25 mouse cellular contexts compared by ENCODE assay signal in genomic region chr12:9847034-9847433, GRCm38 (mm10).
DNase-seq lines count a peak whose midpoint lies in the region; ATAC-seq and TF ChIP-seq lines count a peak whose summit lies in the region.
"Had no signal": no experiment of that assay in that cellular context is flagged by ENCODE, and none has a peak within 500 bp of the region (broad histone marks: within the 10 kb centered on the region; RNA-seq: fewer than 3 reads in every experiment).

No protein-coding gene starts in this region.

- ATAC-seq in kidney, embryonic 15.5 days (replicated peaks; ENCODE audit: low FRiP score): peak; percentile 83
- peak; percentile 44; the same call in 1 of the 2 replicates for ATAC-seq in lung, embryonic 14.5 days (ENCODE audit: insufficient read depth)
- no peak for ATAC-seq in lung, postnatal 0 days
- ATAC-seq: CD4-positive, CD25-positive, alpha-beta regulatory T cell, adult 4 months; forebrain, embryonic 15.5 days had no signal

- H3K27ac ChIP-seq in kidney, embryonic 15.5 days: peak overlapping the region; percentile 64
- peak overlapping the region; percentile 71; the same call in 1 of the 2 replicates for H3K27ac ChIP-seq in lung, embryonic 14.5 days (ENCODE audit: low read depth)
- no peak overlapping the region for H3K27ac ChIP-seq in lung, postnatal 0 days (ENCODE audit: low read length)
- H3K27ac ChIP-seq in embryonic fibroblast, embryonic 13.5 days (ENCODE audit: insufficient read depth, low read length): peak overlapping the region; percentile 65; the same call in 1 of the 2 replicates
- H3K27ac ChIP-seq: embryonic facial prominence, embryonic 12.5 days; forebrain, embryonic 12.5 days; forebrain, embryonic 15.5 days; heart, embryonic 13.5 days; hindbrain, embryonic 14.5 days had no signal

- no peak overlapping the region for H3K4me2 ChIP-seq in kidney, embryonic 15.5 days
- H3K4me2 ChIP-seq in lung, embryonic 14.5 days: no peak overlapping the region
- no peak overlapping the region for H3K4me2 ChIP-seq in lung, postnatal 0 days (replicated peaks; ENCODE audit: low read depth, low read length)
- H3K4me2 ChIP-seq: embryonic facial prominence, embryonic 12.5 days; embryonic facial prominence, embryonic 15.5 days; forebrain, embryonic 12.5 days; forebrain, embryonic 15.5 days; heart, embryonic 13.5 days; hindbrain, embryonic 14.5 days had no signal

- DNase-seq in kidney, postnatal 25 days: no peak
- DNase-seq in lung, embryonic 14.5 days: no peak
- no peak for DNase-seq in lung, postnatal 4 days
- DNase-seq in lung, postnatal 0 days (ENCODE audit: low spot score): peak; percentile 8
- no peak for DNase-seq in lung, postnatal 25 days (ENCODE audit: low spot score)
- no peak for DNase-seq in layer of hippocampus, adult 9-11 months
- DNase-seq: adrenal gland, postnatal 10 days; adrenal gland, postnatal 36 days; cerebellum, adult 18-20 months; cerebellum, adult 9-10 months; cerebellum, postnatal 14 days; gastrocnemius, postnatal 25 days; heart, adult 18-20 months; heart, postnatal 14 days; heart, postnatal 4 days had no signal

- no peaks in the 10 kb centered on the region for H3K27me3 ChIP-seq in kidney, embryonic 15.5 days
- H3K27me3 ChIP-seq in lung, embryonic 14.5 days (ENCODE audit: insufficient read depth, low read length): no peaks in the 10 kb centered on the region
- no peaks in the 10 kb centered on the region for H3K27me3 ChIP-seq in lung, postnatal 0 days (replicated peaks; ENCODE audit: insufficient read depth, low read length)
- H3K27me3 ChIP-seq: embryonic facial prominence, embryonic 12.5 days; embryonic facial prominence, embryonic 15.5 days; forebrain, embryonic 12.5 days; forebrain, embryonic 15.5 days; heart, embryonic 13.5 days had no signal

- H3K4me3 ChIP-seq in kidney, embryonic 15.5 days (replicated peaks): no peak overlapping the region
- no peak overlapping the region for H3K4me3 ChIP-seq in lung, embryonic 14.5 days (ENCODE audit: low read depth, low read length)
- H3K4me3 ChIP-seq in lung, postnatal 0 days (ENCODE audit: low read depth, low read length): no peak overlapping the region
- H3K4me3 ChIP-seq in embryonic fibroblast, embryonic 13.5 days (ENCODE audit: insufficient read depth, low read length): no peak overlapping the region
- H3K4me3 ChIP-seq: embryonic facial prominence, embryonic 12.5 days; embryonic facial prominence, embryonic 15.5 days; erythroblast, embryonic 14.5 days; forebrain, embryonic 12.5 days; forebrain, embryonic 15.5 days; heart, embryonic 13.5 days had no signal

- WGBS in kidney, embryonic 15.5 days: 44% methylated on average over 2 of the region's 2 CpGs
- WGBS in lung, embryonic 14.5 days: 44% methylated on average over 2 of the region's 2 CpGs
- WGBS in lung, postnatal 0 days: 33% methylated on average over 2 of the region's 2 CpGs

- H3K36me3 ChIP-seq in kidney, embryonic 15.5 days: no peaks in the 10 kb centered on the region
- no peaks in the 10 kb centered on the region for H3K36me3 ChIP-seq in lung, embryonic 14.5 days (ENCODE audit: insufficient read depth)
- no peaks in the 10 kb centered on the region for H3K36me3 ChIP-seq in lung, postnatal 0 days (ENCODE audit: insufficient read depth, low read length)
- H3K36me3 ChIP-seq: embryonic facial prominence, embryonic 12.5 days; embryonic facial prominence, embryonic 15.5 days; forebrain, embryonic 12.5 days; forebrain, embryonic 15.5 days; heart, embryonic 13.5 days had no signal

- TF ChIP-seq POLR2A in embryonic fibroblast, embryonic 13.5 days (IDR thresholded peaks at IDR 0.05; ENCODE audit: low read depth, low read length): no peak

- no peak overlapping the region for H3K9ac ChIP-seq in kidney, embryonic 15.5 days
- H3K9ac ChIP-seq in lung, embryonic 14.5 days: no peak overlapping the region
- no peak overlapping the region for H3K9ac ChIP-seq in lung, postnatal 0 days (replicated peaks; ENCODE audit: low read depth)
- H3K9ac ChIP-seq: embryonic facial prominence, embryonic 12.5 days; embryonic facial prominence, embryonic 15.5 days; forebrain, embryonic 12.5 days; forebrain, embryonic 15.5 days; heart, embryonic 13.5 days; hindbrain, embryonic 14.5 days had no signal

- peaks cover 5% of the 10 kb centered on the region; the same call in 1 of the 2 replicates for H3K4me1 ChIP-seq in kidney, embryonic 15.5 days
- H3K4me1 ChIP-seq in lung, embryonic 14.5 days (ENCODE audit: insufficient read depth): no peaks in the 10 kb centered on the region
- no peaks in the 10 kb centered on the region for H3K4me1 ChIP-seq in lung, postnatal 0 days (ENCODE audit: insufficient read depth, low read depth, low read length)
- no peaks in the 10 kb centered on the region for H3K4me1 ChIP-seq in embryonic fibroblast, embryonic 13.5 days (ENCODE audit: control insufficient read depth, insufficient read depth, low read length)
- H3K4me1 ChIP-seq: embryonic facial prominence, embryonic 12.5 days; embryonic facial prominence, embryonic 15.5 days; forebrain, embryonic 12.5 days; forebrain, embryonic 15.5 days; heart, embryonic 13.5 days had no signal

- no peaks in the 10 kb centered on the region for H3K9me3 ChIP-seq in kidney, embryonic 15.5 days (replicated peaks)
- H3K9me3 ChIP-seq in lung, embryonic 14.5 days (ENCODE audit: low read depth, low read length): no peaks in the 10 kb centered on the region
- no peaks in the 10 kb centered on the region for H3K9me3 ChIP-seq in lung, postnatal 0 days (ENCODE audit: low read length)
- H3K9me3 ChIP-seq: embryonic facial prominence, embryonic 12.5 days; embryonic facial prominence, embryonic 15.5 days; forebrain, embryonic 12.5 days; forebrain, embryonic 15.5 days; heart, embryonic 13.5 days had no signal

- no peak for TF ChIP-seq EP300 in lung, postnatal 0 days (IDR thresholded peaks at IDR 0.05)

- no peak for TF ChIP-seq CTCF in lung, embryonic 14.5 days (IDR thresholded peaks at IDR 0.05; ENCODE audit: low read depth)
- no peak for TF ChIP-seq CTCF in lung, postnatal 0 days (IDR thresholded peaks at IDR 0.05)
- TF ChIP-seq CTCF in embryonic fibroblast, embryonic 13.5 days (IDR thresholded peaks at IDR 0.05; ENCODE audit: borderline replicate concordance, insufficient read depth, low read length): no peak
